Mouse (Mus musculus): ENCODE measurements around the gene Morn4. TPM values are rescaled to one million over a fixed set of nuclear protein-coding genes. Genes with fewer than 3 reads are reported as not detected.
"Not testable (repeated sequence)": the region's sequence is repeated elsewhere in the genome, so short reads cannot be mapped to it uniquely, and the experiment has no call there.

Morn4 gene
- polyA plus RNA-seq, 1 experiment from 2014 or later, result 16.5 TPM

DNA sequence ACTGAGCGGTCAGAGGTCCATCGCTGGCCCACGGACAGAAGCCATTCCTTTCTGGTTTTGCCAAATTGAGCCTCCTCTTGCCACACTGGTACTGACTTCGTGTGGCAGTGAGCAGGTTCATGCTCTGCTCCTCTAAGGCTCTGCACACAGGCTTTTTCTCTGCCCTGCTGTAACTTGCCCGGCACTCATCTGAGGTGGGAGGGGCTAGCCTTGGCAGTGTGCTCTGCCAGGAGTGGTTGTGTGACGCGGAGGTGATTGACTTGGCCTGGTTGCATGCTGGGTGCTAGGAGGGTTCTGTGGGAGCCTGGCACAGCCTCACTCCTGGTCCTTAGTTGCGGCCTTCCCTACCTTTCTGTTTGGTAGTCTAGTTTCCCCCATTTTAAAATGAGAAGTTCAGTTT is 34.3 kb upstream of the Morn4 start:
- ATAC-seq, result no peak
- H3K27me3 ChIP-seq (replicated peaks), result no peaks in the 10 kb centered on the region
- H3K27ac ChIP-seq, result no peak overlapping the region
- H3K36me3 ChIP-seq, result peaks cover 36% of the 10 kb centered on the region
- H3K9ac ChIP-seq, result no peak overlapping the region
- no peak overlapping the region for H3K4me2 ChIP-seq (replicated peaks)
- no peaks in the 10 kb centered on the region for H3K4me1 ChIP-seq (replicated peaks)
- no peak overlapping the region for H3K4me3 ChIP-seq (replicated peaks)
- 88% methylated on average over 8 of the region's 8 CpGs for WGBS
- no peaks in the 10 kb centered on the region for H3K9me3 ChIP-seq

GRCm38 (mm10) chr19:42118596-42118995 is 32.4 kb upstream of the Morn4 start:
- Histone ChIP-seq H3K4me1 (replicated peaks) (no peaks in the 10 kb centered on the region), H3K9me3 (no peaks in the 10 kb centered on the region), H3K4me3 (replicated peaks) (no peak overlapping the region), H3K27ac (no peak overlapping the region), H3K4me2 (replicated peaks) (no peak overlapping the region), H3K36me3 (peaks cover 33% of the 10 kb centered on the region), H3K9ac (no peak overlapping the region), H3K27me3 (replicated peaks) (no peaks in the 10 kb centered on the region)
- WGBS, result 69% methylated on average over 5 of the region's 5 CpGs
- ATAC-seq, result no peak

DNA sequence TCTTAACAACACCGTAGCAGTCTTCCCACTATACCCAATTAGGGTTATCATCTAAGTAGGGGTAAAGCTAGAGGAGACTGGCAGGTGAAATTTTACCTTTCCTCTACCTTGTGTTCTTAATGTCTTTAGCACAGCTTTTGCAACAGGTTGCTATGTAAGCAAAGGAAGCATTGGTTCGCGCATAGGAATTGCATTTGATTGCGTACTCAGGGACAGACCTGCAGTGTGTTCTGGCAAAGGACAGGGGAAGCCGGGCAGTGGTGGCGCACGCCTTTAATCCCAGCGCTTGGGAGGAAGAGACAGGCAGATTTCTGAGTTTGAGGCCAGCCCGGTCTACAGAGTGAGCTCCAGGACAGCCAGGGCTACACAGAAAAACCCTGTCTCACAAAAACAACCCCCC is 32.0 kb upstream of the Morn4 start:
- peaks cover 29% of the 10 kb centered on the region for H3K36me3 ChIP-seq
- ATAC-seq, result no peak
- WGBS, result 93% methylated on average over 9 of the region's 9 CpGs
- H3K9ac ChIP-seq, result no peak overlapping the region
- no peak overlapping the region for H3K27ac ChIP-seq
- no peaks in the 10 kb centered on the region for H3K9me3 ChIP-seq
- no peak overlapping the region for H3K4me3 ChIP-seq (replicated peaks)
- H3K4me2 ChIP-seq (replicated peaks), result no peak overlapping the region
- no peaks in the 10 kb centered on the region for H3K27me3 ChIP-seq (replicated peaks)
- H3K4me1 ChIP-seq (replicated peaks), result no peaks in the 10 kb centered on the region

- no peaks in the 10 kb centered on the region for H3K9me3 ChIP-seq
- H3K9ac ChIP-seq, result no peak overlapping the region
- ATAC-seq, result no peak
- H3K4me1 ChIP-seq (replicated peaks), result no peaks in the 10 kb centered on the region
- 86% methylated on average over 4 of the region's 4 CpGs for WGBS
- peaks cover 21% of the 10 kb centered on the region for H3K36me3 ChIP-seq
- no peaks in the 10 kb centered on the region for H3K27me3 ChIP-seq (replicated peaks)
- H3K4me2 ChIP-seq (replicated peaks), result no peak overlapping the region
- H3K4me3 ChIP-seq (replicated peaks), result no peak overlapping the region
- no peak overlapping the region for H3K27ac ChIP-seq
These were observed 29.7 kb upstream of the Morn4 start for GRCm38 (mm10) chr19:42115783-42116335.

DNA sequence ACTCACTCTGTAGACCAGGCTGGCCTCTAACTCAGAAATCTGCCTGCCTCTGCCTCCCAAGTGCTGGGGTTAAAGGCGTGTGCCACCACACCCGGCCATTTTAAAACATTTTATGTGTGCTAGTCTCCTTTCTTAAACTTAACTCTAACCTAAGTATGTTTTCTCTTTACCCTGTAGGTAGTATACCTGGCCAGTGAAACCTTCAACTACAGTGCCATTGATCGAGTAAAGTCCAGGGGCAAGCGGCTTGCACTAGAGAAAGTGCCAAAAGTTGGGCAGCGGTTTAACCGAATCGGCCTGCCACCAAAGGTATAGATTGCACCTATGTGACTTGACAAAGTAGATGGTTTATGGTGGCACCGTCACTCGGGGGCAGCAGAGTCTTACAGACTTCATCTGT is 18.5 kb upstream of the Morn4 start:
- Histone ChIP-seq H3K4me2 (replicated peaks) (no peak overlapping the region), H3K9ac (no peak overlapping the region), H3K4me3 (replicated peaks) (no peak overlapping the region), H3K27ac (no peak overlapping the region), H3K9me3 (no peaks in the 10 kb centered on the region), H3K36me3 (peaks cover 14% of the 10 kb centered on the region; the same call in 1 of the 2 replicates), H3K4me1 (replicated peaks) (no peaks in the 10 kb centered on the region), H3K27me3 (replicated peaks) (no peaks in the 10 kb centered on the region)
- WGBS, result 97% methylated on average over 9 of the region's 9 CpGs
- no peak for ATAC-seq

GRCm38 (mm10) chr19:42099406-42099805 is 13.2 kb upstream of the Morn4 start:
- Histone ChIP-seq H3K4me2 (replicated peaks) (no peak overlapping the region), H3K36me3 (peaks cover 5% of the 10 kb centered on the region; the same call in 1 of the 2 replicates)
- WGBS, result 68% methylated on average over 3 of the region's 3 CpGs

GRCm38 (mm10) chr19:42090637-42091141 is 4.5 kb upstream of the Morn4 start:
- peak overlapping the region; percentile 74 for H3K4me2 ChIP-seq (replicated peaks)
- peak overlapping the region; percentile 91 for H3K27ac ChIP-seq
- H3K9me3 ChIP-seq, result no peaks in the 10 kb centered on the region
- peak overlapping the region; percentile 98 for H3K4me3 ChIP-seq (replicated peaks)
- no peaks in the 10 kb centered on the region for H3K27me3 ChIP-seq (replicated peaks)
- H3K9ac ChIP-seq, result peak overlapping the region; percentile 83
- 0 out of 2 replicates have a peak, but pooled peaks cover 4% of the 10 kb centered on the region for H3K36me3 ChIP-seq
- peak; percentile 76 for ATAC-seq
- H3K4me1 ChIP-seq (replicated peaks), result peaks cover 20% of the 10 kb centered on the region
- under 1% methylated on average over 46 of the region's 52 CpGs for whole genome bisulfite sequencing

More at GRCm38 (mm10) chr19:42099406-42099805, 13.2 kb upstream of the Morn4 start:
- Histone ChIP-seq H3K9ac (no peak overlapping the region), H3K4me1 (replicated peaks) (no peaks in the 10 kb centered on the region), H3K4me3 (replicated peaks) (no peak overlapping the region), H3K27ac (no peak overlapping the region), H3K27me3 (replicated peaks) (no peaks in the 10 kb centered on the region), H3K9me3 (no peaks in the 10 kb centered on the region)
- no peak for ATAC-seq

- H3K36me3 ChIP-seq, result 0 out of 2 replicates have a peak, but pooled peaks cover 4% of the 10 kb centered on the region
- peak; percentile 98 for ATAC-seq
- peak within 1 kb of the TSS; percentile 91 for H3K27ac ChIP-seq
- under 1% methylated on average over 50 of the region's 55 CpGs for WGBS
- H3K9ac ChIP-seq, result peak within 1 kb of the TSS; percentile 83
- H3K27me3 ChIP-seq (replicated peaks), result no peaks in the 10 kb centered on the region
- H3K4me3 ChIP-seq (replicated peaks), result peak within 1 kb of the TSS; percentile 98
- peaks cover 20% of the 10 kb centered on the region for H3K4me1 ChIP-seq (replicated peaks)
- no peaks in the 10 kb centered on the region for H3K9me3 ChIP-seq
- peak within 1 kb of the TSS; percentile 74 for H3K4me2 ChIP-seq (replicated peaks)
These were observed 3.8 kb upstream of the Morn4 start, which contains the start of gene Pi4k2a for GRCm38 (mm10) chr19:42089748-42090595. Gene Pi4k2a, plus strand, starts transcription at chr19:42090470.

DNA sequence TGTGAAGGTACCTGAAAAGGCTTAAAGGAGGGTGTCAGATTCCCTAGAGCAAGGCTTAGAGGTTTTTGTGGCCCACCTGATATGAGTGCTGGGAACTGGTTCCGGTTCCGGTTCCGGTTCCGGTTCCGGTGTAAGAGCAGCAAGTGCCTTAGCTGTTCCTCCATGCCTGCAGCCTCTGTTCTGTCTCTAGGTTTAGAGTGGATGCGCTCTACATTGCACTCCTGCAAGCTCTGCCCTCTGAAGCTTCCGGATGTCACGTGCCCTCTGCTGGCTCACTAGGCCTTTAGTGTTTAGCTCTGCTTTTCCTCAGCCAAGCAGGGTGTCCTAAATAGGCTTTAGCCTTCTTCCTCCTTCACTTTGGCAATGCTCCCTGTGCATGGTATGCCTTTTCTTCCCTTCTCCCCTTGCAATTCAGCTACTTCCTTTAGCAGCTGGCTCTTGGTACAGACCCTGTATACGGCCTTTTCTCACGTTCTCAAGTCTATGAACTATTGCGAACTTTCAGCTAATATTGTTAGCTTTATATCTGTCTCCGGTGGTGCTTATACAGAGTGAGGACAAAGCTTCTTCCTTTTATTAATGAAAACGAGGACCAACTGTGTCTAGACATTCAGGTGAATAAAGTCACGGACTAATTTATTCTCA is 3.1 kb upstream of the Morn4 start:
- peak overlapping the region; percentile 90 for H3K27ac ChIP-seq
- ATAC-seq, result no peak
- WGBS, result 15% methylated on average over 14 of the region's 14 CpGs
- peaks cover 20% of the 10 kb centered on the region for H3K4me1 ChIP-seq (replicated peaks)
- 0 out of 2 replicates have a peak, but pooled peaks cover 4% of the 10 kb centered on the region for H3K36me3 ChIP-seq
- H3K4me2 ChIP-seq (replicated peaks), result peak overlapping the region; percentile 64
- no peaks in the 10 kb centered on the region for H3K27me3 ChIP-seq (replicated peaks)
- no peak overlapping the region for H3K9ac ChIP-seq
- no peaks in the 10 kb centered on the region for H3K9me3 ChIP-seq
- 0 out of 2 replicates have a peak overlapping the region, but pooled peaks have one; percentile 3 for H3K4me3 ChIP-seq (replicated peaks)

DNA sequence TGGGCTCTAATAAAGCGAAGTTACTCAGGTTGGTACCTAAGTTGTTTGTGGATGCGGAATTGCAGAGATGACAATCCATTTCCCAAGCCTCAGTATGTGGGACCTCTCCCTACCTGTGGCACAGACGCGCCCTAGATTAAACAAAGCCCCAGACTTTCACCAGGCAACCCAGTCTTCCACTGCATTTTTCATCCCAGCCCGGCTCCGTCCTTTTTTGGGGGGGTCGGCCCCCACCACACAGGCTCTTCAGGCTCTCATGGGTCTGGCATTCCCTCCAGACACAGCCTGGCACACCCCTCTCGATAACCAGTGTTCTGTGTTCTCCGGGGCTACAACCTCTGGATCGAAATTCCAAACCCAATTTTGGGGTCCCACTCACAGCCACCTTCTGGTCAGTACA is 467 bp downstream of the Morn4 start:
- Histone ChIP-seq H3K9me3 (no peaks in the 10 kb centered on the region), H3K4me2 (replicated peaks) (peak overlapping the region; percentile 88), H3K36me3 (no peaks in the 10 kb centered on the region), H3K9ac (peak overlapping the region; percentile 51), H3K4me1 (replicated peaks) (peaks cover 10% of the 10 kb centered on the region), H3K27me3 (replicated peaks) (no peaks in the 10 kb centered on the region), H3K27ac (no peak overlapping the region), H3K4me3 (replicated peaks) (peak overlapping the region; percentile 63)
- WGBS, result 4% methylated on average over 10 of the region's 10 CpGs
- no peak for ATAC-seq

GRCm38 (mm10) chr19:42081613-42082012 is 4.5 kb downstream of the Morn4 start:
- H3K4me1 ChIP-seq (replicated peaks); H3K4me2 ChIP-seq (replicated peaks); H3K4me3 ChIP-seq (replicated peaks); H3K9ac ChIP-seq; ATAC-seq; H3K27ac ChIP-seq; H3K9me3 ChIP-seq; H3K27me3 ChIP-seq (replicated peaks); H3K36me3 ChIP-seq: not testable (repeated sequence)
- 89% methylated on average over 5 of the region's 5 CpGs for WGBS

- H3K36me3 ChIP-seq, result no peaks in the 10 kb centered on the region
- H3K9ac ChIP-seq, result no peak overlapping the region
- H3K4me3 ChIP-seq (replicated peaks), result no peak overlapping the region
- H3K4me1 ChIP-seq (replicated peaks), result no peaks in the 10 kb centered on the region; the same call in 1 of the 2 replicates
- no peak overlapping the region for H3K4me2 ChIP-seq (replicated peaks)
- no peaks in the 10 kb centered on the region for H3K27me3 ChIP-seq (replicated peaks)
- WGBS, result 87% methylated on average over 11 of the region's 11 CpGs
- no peak for ATAC-seq
- H3K9me3 ChIP-seq, result no peaks in the 10 kb centered on the region
- no peak overlapping the region for H3K27ac ChIP-seq
These were observed 5.7 kb downstream of the Morn4 start for GRCm38 (mm10) chr19:42080469-42080868.
